Mouse (Mus musculus) midbrain, embryonic 10.5 days (tissue): ENCODE measurements at regions not wholly inside any gene's neighbourhood (a gene's known extent, or its start where the extent isn't known, plus 50 kb on each side); places are given as distances from the start of the nearest gene placed in this dataset.

ENCODE experiments used
- DNase-seq: peaks from one replicate; pipeline ENCODE4 v3.0.0-alpha.2; 2017; ENCODE audit warnings: low spot score
- H3K27ac ChIP-seq: fragments of 300-500 bp; sonication (generic); replicated peaks from 2 replicates; pipeline ENCODE4 v1.5.1; 2016; ENCODE audit warnings: mild to moderate bottlenecking
- H3K27me3 ChIP-seq: fragments of 300-500 bp; sonication (generic); 2 replicates; pipeline ENCODE4 v1.6.1; 2016; ENCODE audit warnings: low read depth, mild to moderate bottlenecking; ENCODE audit not compliant: poor library complexity, severe bottlenecking
- H3K36me3 ChIP-seq: fragments of 300-500 bp; sonication (generic); 2 replicates; pipeline ENCODE4 v1.6.1; 2016; ENCODE audit warnings: mild to moderate bottlenecking, moderate library complexity
- H3K4me1 ChIP-seq: fragments of 300-500 bp; sonication (generic); 2 replicates; pipeline ENCODE4 v1.6.1; 2016
- H3K4me3 ChIP-seq: fragments of 300-500 bp; sonication (generic); 2 replicates; pipeline ENCODE4 v1.5.1; 2016; ENCODE audit warnings: mild to moderate bottlenecking, moderate library complexity
- H3K9me3 ChIP-seq: fragments of 300-500 bp; sonication (generic); replicated peaks from 2 replicates; pipeline ENCODE4 v1.6.1; 2016; ENCODE audit warnings: mild to moderate bottlenecking
- WGBS: fragments of 180-500 bp; shearing (Covaris S2); methylation state at CpG from one replicate; pipeline ENCODE4 v1.1.7; 2016; 5-methylcytosine and 5-hydroxymethylcytosine counted together

DNA sequence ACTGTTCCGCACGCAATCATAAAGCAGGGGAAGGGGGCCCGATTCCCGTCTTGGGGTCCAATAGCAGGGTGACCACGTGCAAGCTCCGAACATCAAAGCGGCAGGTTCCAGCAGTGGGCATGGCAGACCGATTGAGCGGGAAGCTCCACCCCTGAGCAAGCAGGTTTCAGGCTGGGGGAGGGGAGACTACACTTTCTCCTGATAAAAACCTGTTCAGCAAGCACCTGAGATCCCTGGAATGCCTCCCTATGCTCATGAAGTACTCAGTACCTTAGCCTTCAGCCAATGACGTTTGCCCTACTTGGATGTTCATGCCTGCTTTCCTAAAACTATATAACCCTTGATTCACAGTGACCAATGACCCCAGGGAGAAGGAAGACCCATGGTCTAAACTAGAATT, 83.7 kb upstream of the Rorb start:
- DNase-seq = no peak
- Histone ChIP-seq H3K27me3 (no peaks in the 10 kb centered on the region), H3K27ac (no peak overlapping the region), H3K4me1 (no peaks in the 10 kb centered on the region), H3K9me3 (no peaks in the 10 kb centered on the region), H3K4me3 (no peak overlapping the region), H3K36me3 (no peaks in the 10 kb centered on the region)
- WGBS = 41% methylated on average over 10 of the region's 10 CpGs

DNA sequence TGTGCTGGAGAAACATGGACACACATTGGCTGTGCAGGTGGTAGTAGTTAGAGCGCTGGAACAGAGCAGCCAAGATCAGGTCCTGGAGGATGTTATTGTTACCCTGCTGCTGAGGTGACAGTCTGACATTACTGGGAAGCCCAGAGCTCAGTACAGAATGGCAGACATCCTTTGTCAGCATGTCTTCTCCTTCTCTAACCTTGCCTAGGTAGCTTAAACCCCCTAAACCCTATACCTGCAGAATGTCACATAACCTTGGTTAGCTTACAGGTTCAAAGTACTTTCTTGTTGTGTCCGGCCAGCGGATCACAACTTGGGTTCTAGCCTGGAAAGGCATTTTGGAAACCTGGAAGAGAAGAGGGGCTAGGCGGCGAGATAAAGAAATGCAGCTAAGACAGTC, 83.3 kb upstream of the Rorb start:
- Histone ChIP-seq H3K9me3 (no peaks in the 10 kb centered on the region), H3K27me3 (no peaks in the 10 kb centered on the region), H3K4me3 (no peak overlapping the region), H3K4me1 (no peaks in the 10 kb centered on the region), H3K27ac (no peak overlapping the region), H3K36me3 (no peaks in the 10 kb centered on the region)
- WGBS = 61% methylated on average over 5 of the region's 5 CpGs
- no peak for DNase-seq

DNA sequence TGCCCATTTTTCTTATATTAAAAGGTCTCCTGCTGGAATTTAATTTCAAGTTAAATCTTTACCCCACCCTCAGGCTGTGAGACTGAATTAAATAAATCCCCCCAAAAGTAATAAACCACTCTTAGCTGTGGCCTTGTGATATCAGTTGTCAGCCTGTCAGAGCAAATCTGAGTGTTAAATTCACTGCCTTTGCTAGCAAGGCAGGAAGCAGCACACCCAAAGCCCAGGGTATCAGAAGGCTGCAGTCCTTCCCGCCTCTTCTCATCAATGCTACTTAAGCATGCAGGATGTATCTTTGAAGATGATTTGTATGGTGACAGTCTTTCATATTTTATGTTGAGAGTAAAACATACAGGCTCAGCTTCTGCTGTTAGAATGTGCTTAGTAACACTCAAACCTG, 61.8 kb upstream of the Rorb start:
- no peak for DNase-seq
- H3K9me3 ChIP-seq = no peaks in the 10 kb centered on the region
- 80% methylated on average over 1 of the region's 1 CpGs for WGBS
- H3K36me3 ChIP-seq = no peaks in the 10 kb centered on the region
- H3K27me3 ChIP-seq = no peaks in the 10 kb centered on the region
- H3K27ac ChIP-seq = no peak overlapping the region
- no peak overlapping the region for H3K4me3 ChIP-seq
- H3K4me1 ChIP-seq = no peaks in the 10 kb centered on the region

- no peaks in the 10 kb centered on the region for H3K36me3 ChIP-seq
- no peaks in the 10 kb centered on the region for H3K27me3 ChIP-seq
- no peak overlapping the region for H3K27ac ChIP-seq
- no peak for DNase-seq
- no peak overlapping the region for H3K4me3 ChIP-seq
- no peaks in the 10 kb centered on the region for H3K4me1 ChIP-seq
- no peaks in the 10 kb centered on the region for H3K9me3 ChIP-seq
- WGBS = 89% methylated on average over 3 of the region's 3 CpGs
Observed at GRCm38 (mm10) chr19:19170807-19171206, 59.8 kb upstream of the Rorb start.
